Mouse (Mus musculus) limb, embryonic 14.5 days (tissue): ENCODE data around the gene Hoxd3. TPM values are rescaled to one million over a fixed set of nuclear protein-coding genes. Genes with fewer than 3 reads are reported as not detected.

Source experiments
- ATAC-seq: fragments of 200-750 bp; cut with Nextera tagmentation; 2 replicates; pipeline ENCODE4 v1.8.0; 2017; ENCODE audit warnings: low read depth, moderate number of reproducible peaks, moderate TSS enrichment; ENCODE audit not compliant: low FRiP score
- DNase-seq: peaks from one replicate; pipeline ENCODE4 v3.0.0-alpha.2; 2015; ENCODE audit warnings: low spot score
- H3K27ac ChIP-seq: fragments of 300-500 bp; sonication (generic); replicated peaks from 2 replicates; pipeline ENCODE4 v1.5.1; 2014; ENCODE audit warnings: low read depth, mild to moderate bottlenecking, low read length, moderate library complexity, mixed read lengths
- H3K27me3 ChIP-seq: fragments of 300-500 bp; sonication (generic); 2 replicates; pipeline ENCODE4 v1.6.1; 2014; ENCODE audit warnings: low read length, mixed read lengths; ENCODE audit not compliant: control insufficient read depth, insufficient read depth
- H3K36me3 ChIP-seq: fragments of 300-500 bp; sonication (generic); 2 replicates; pipeline ENCODE4 v1.6.1; 2014; ENCODE audit warnings: mild to moderate bottlenecking, low read length, moderate library complexity, mixed read lengths; ENCODE audit not compliant: control insufficient read depth, insufficient read depth
- H3K4me1 ChIP-seq: fragments of 300-500 bp; sonication (generic); 2 replicates; pipeline ENCODE4 v1.6.1; 2014; ENCODE audit warnings: antibody characterized with exemption, low read length, mixed read lengths; ENCODE audit not compliant: control insufficient read depth, insufficient read depth
- H3K4me2 ChIP-seq: fragments of 300-500 bp; sonication (generic); replicated peaks from 2 replicates; pipeline ENCODE4 v1.6.1; 2014; ENCODE audit warnings: low read depth, mild to moderate bottlenecking, low read length, moderate library complexity; ENCODE audit not compliant: severe bottlenecking
- H3K4me3 ChIP-seq: fragments of 300-500 bp; sonication (generic); replicated peaks from 2 replicates; pipeline ENCODE4 v1.5.1; 2014; ENCODE audit warnings: low read length
- H3K9ac ChIP-seq: fragments of 300-500 bp; sonication (generic); 2 replicates; pipeline ENCODE4 v1.6.1; 2014; ENCODE audit warnings: mild to moderate bottlenecking, low read depth, low read length, moderate library complexity; ENCODE audit not compliant: severe bottlenecking
- H3K9me3 ChIP-seq: fragments of 300-500 bp; sonication (generic); 2 replicates; pipeline ENCODE4 v1.6.1; 2016; ENCODE audit warnings: low read length; ENCODE audit not compliant: control insufficient read depth
- POLR2A ChIP-seq: fragments of 200-500 bp; IDR thresholded peaks from 2 replicates; pipeline ENCODE4 v1.8.0; 2012; ENCODE audit warnings: inconsistent platforms, mild to moderate bottlenecking, moderate library complexity, borderline replicate concordance; ENCODE audit not compliant: insufficient read depth, insufficient read length; ENCODE audit errors: extremely low read depth
- WGBS: fragments of 180-500 bp; shearing (Covaris S2); extraction: QIAGEN DNeasy Blood & Tissue Kit; methylation state at CpG from one replicate; pipeline ENCODE4 v1.1.7; 2014; 5-methylcytosine and 5-hydroxymethylcytosine counted together
- polyA plus RNA-seq, 2 experiments: library from polyadenylated mRNA; depleted of rRNA in 1 of 2; stranded (reverse) in 1 of 2; unstranded in 1 of 2; fragments of >200 nt; fragmentation: Nextera tagmentation in 1 of 2; extraction: Ambion mirVana in 1 of 2; gene quantifications; 2 replicates each; pipeline versions ENCODE4 v1.2.1 to v1.2.3; 2012 to 2014

Hoxd3 gene
- polyA plus RNA-seq, 2 experiments: 0.59 to 2.3 TPM

DNA sequence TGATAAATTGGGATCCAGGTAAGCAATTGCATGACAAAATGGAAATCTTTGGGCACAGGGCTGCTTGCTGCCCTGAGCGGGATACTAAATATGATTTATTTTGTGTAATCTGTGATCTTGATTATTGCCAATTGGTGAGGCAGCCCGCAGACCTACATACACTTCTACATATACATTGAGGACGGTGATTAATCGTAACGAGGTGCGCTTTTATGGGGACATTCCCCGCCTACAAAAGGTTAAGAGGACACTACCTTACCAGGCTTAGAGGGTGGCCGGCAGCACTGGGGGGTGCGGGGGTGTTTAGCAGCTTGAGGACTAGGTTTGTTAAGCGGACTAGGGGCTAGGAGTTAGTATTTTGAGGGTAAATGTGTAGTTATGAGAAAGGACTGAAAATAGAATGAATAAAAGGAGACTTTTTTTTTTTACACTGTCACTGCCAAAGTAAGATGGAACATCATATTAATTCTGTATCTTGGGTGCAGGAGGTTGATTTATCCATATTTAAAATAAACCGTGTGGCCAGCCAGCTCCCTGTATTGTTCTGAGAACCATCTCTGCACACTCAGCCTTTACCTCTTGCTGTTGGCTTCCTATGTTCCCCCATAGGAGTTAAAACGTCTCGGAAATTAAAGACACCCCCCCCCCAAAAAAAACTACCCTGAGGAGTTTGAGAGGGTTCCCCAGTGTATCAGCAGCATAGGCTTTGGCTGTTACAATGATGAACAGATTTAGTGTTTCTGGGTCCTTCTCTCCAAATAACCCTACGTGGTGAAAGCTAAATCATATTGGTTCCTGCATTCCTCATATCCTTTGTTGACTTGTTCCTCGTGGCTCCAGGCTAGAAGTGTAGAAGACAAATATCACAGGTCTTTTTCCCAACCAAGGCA, 25.2 kb downstream of the Hoxd3 start:
- ATAC-seq (no peak), DNase-seq (no peak)
- H3K4me2 ChIP-seq: no peak overlapping the region
- H3K4me1 ChIP-seq: peaks cover 14% of the 10 kb centered on the region
- no peaks in the 10 kb centered on the region for H3K36me3 ChIP-seq
- H3K4me3 ChIP-seq: no peak overlapping the region
- peaks cover 96% of the 10 kb centered on the region for H3K27me3 ChIP-seq
- H3K27ac ChIP-seq: no peak overlapping the region
- 8% methylated on average over 15 of the region's 15 CpGs for WGBS
- no peaks in the 10 kb centered on the region for H3K9me3 ChIP-seq
- no peak overlapping the region for H3K9ac ChIP-seq
- TF ChIP-seq POLR2A: no peak

DNA sequence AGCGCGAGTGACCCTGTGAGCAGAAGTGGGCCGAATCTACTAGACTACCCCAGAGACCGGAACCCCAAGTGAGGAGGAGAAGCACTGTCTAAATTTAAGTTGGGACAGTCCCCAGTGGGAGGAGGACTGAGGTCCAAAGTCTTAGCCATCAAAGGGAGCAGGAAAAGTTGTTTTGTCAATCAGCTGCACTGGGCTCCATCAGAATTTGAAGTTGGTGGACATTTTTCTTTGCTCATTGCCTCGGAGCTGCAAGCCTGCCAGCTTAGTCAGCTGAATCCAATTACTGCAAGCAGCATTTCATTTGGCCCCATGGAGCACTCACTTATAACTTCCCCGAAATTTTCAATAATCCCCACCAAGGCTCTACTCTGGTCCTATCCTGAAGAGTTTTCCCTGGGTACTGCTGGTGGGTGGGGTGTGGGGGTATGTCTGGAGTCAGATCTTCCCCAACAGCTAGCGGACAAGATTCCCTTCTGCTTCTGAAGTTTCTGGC, 25.9 kb downstream of the Hoxd3 start:
- 16% methylated on average over 7 of the region's 7 CpGs for WGBS
- peaks cover 96% of the 10 kb centered on the region for H3K27me3 ChIP-seq
- no peaks in the 10 kb centered on the region for H3K9me3 ChIP-seq
- ATAC-seq (no peak), DNase-seq (peak; percentile 44)
- no peak overlapping the region for H3K27ac ChIP-seq
- TF ChIP-seq POLR2A: no peak
- H3K9ac ChIP-seq: no peak overlapping the region
- no peaks in the 10 kb centered on the region for H3K36me3 ChIP-seq
- H3K4me1 ChIP-seq: peaks cover 14% of the 10 kb centered on the region
- no peak overlapping the region for H3K4me3 ChIP-seq
- no peak overlapping the region for H3K4me2 ChIP-seq

DNA sequence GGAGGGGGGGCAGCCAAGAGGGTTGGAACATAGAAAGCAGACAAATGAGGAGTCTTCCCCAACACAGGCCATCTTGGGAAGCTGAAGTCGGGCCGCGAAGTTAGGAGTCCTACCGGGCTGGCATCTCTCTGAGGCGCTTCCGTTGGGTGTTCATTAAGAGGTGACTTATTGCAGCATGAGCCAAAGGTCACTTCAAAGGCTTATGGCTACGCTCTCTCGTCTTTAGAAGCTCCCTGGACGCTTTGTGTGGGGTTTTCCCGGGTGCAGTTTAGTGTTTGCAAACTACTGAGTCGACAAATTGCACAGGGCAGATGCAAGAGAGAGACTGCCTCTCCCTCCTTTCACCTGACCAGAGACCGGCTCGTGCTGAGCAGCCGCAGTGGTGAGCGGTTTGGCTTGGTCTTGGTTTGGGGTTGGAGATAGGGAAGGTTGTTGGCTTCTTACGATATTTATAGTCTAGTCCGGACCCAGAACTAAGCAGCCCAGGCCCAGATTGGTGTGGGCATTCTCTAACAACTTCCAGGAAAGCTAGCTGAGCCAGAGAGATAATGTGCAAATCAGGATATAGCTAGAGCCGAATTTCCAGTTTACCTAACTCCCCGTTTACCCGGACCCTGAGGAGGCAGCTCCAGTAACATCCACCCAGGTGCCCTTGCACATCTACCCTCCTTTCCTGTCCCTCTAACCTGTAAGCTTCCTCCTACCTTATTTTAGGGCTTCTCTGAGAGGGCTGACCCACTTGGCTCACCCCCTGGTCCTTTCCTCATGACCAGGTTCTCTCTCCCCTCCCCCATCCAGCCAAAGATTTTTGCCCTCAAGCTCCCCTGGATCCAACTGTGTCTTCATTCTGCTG, 27.1 kb downstream of the Hoxd3 start:
- Histone ChIP-seq H3K9me3 (no peaks in the 10 kb centered on the region), H3K27me3 (peaks cover 94% of the 10 kb centered on the region), H3K4me3 (no peak overlapping the region), H3K9ac (no peak overlapping the region), H3K36me3 (no peaks in the 10 kb centered on the region), H3K4me1 (peaks cover 11% of the 10 kb centered on the region; the same call in 1 of the 2 replicates), H3K27ac (no peak overlapping the region), H3K4me2 (no peak overlapping the region)
- no peak for ATAC-seq
- 2% methylated on average over 20 of the region's 20 CpGs for WGBS
- no peak for TF ChIP-seq POLR2A
- DNase-seq: no peak

DNA sequence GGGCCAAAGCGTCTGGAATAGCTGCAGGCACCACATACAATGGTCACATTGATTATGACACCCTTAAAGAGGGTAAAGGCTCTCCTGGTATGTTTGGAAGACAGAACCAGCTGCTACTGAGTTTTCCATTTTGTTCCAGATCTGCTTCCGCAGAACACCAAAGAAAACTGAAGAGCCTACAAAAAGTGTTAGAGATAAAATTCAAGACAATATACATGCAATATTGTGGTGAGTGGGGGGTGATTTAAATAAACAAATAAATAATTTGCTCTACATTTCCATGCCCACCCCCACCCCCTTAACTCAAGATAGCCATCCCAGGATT, 27.7 kb downstream of the Hoxd3 start:
- H3K4me1 ChIP-seq: peaks cover 11% of the 10 kb centered on the region; the same call in 1 of the 2 replicates
- no peak for TF ChIP-seq POLR2A
- no peak for ATAC-seq

DNA sequence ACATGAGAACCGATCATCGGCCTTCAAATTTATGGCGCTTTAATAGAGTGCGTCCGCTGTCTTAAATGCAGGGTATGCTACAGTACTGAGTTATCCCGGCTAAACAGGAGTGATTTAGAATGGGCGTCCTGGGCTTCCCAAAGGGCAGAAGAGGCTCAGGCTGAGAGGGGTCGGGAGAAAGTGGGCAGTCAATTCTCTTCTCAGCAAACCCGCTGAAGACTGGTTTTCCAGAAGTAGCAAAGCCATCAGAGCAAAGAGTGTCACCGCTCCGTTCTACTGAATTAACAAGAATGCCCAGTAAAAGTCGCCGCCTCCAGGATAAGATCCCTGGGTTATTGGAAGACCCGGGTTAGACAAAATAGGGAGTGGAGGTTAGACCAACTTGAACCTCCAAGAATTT, 28.1 kb downstream of the Hoxd3 start:
- H3K36me3 ChIP-seq: no peaks in the 10 kb centered on the region
- ATAC-seq (no peak), DNase-seq (no peak)
- 3% methylated on average over 14 of the region's 14 CpGs for WGBS
- H3K4me3 ChIP-seq: no peak overlapping the region
- no peak overlapping the region; the same call in 1 of the 2 replicates for H3K4me2 ChIP-seq
- H3K9me3 ChIP-seq: no peaks in the 10 kb centered on the region
- H3K9ac ChIP-seq: no peak overlapping the region
- peaks cover 11% of the 10 kb centered on the region; the same call in 1 of the 2 replicates for H3K4me1 ChIP-seq
- H3K27me3 ChIP-seq: peaks cover 94% of the 10 kb centered on the region
- no peak overlapping the region for H3K27ac ChIP-seq
- no peak for TF ChIP-seq POLR2A

More for the DNA sequence above, 27.7 kb downstream of the Hoxd3 start:
- Histone ChIP-seq H3K27me3 (peaks cover 94% of the 10 kb centered on the region), H3K4me2 (no peak overlapping the region), H3K4me3 (no peak overlapping the region), H3K27ac (no peak overlapping the region), H3K9me3 (no peaks in the 10 kb centered on the region), H3K9ac (no peak overlapping the region), H3K36me3 (no peaks in the 10 kb centered on the region)
- 20% methylated on average over 2 of the region's 2 CpGs for WGBS
- DNase-seq: no peak
